Mouse (Mus musculus) liver, embryonic 14.5 days (tissue): ENCODE data around the gene Hoxb5.

Source experiments
- CTCF ChIP-seq: IDR thresholded peaks from 2 replicates; pipeline ENCODE4 v1.5.1; 2016; ENCODE audit warnings: antibody characterized with exemption, low read depth, control low read depth
- EP300 ChIP-seq: IDR thresholded peaks from 2 replicates; pipeline ENCODE4 v1.6.1; 2016; ENCODE audit warnings: antibody characterized with exemption, low read depth

GRCm38 (mm10) chr11:96324125-96324524 lies 21.0 kb downstream of the Hoxb5 start:
- no peak for TF ChIP-seq CTCF
- TF ChIP-seq EP300: no peak
